Mouse (Mus musculus): ENCODE results near the gene Abo. TPM values are rescaled to one million over a fixed set of nuclear protein-coding genes. Genes with fewer than 3 reads are reported as not detected.

Gene Abo
- total and polyA plus RNA-seq, 2 experiments from 2014 or later, result not detected

DNA sequence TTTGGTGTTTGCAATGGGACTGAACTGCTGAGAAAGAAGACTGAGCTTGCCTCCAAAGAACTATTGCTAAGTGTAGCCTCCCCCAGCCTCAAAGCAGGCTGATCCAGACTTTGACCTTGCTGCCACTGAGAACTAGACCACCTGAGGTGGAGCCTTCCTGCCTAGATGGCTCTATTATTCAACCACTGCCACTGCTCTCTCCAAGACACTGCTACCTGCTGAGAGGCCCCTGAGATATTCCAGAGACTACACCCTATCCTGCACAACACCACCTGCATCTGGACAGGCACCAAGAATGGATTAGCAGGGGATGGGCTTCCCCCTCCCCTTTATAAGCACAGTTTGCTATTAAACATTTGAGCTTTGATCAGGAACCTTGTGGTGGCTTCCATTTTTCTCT lies 13.8 kb upstream of the Abo start:
- DNase-seq (ENCODE audit: low spot score) (no peak), ATAC-seq (ENCODE audit: low FRiP score) (no peak)
- Histone ChIP-seq H3K9me3 (ENCODE audit: low read length) (no peaks in the 10 kb centered on the region), H3K9ac (replicated peaks; ENCODE audit: low read length, poor library complexity, severe bottlenecking) (no peak overlapping the region), H3K36me3 (ENCODE audit: insufficient read depth, low read length) (no peaks in the 10 kb centered on the region), H3K27me3 (ENCODE audit: insufficient read depth, low read length) (no peaks in the 10 kb centered on the region), H3K4me1 (ENCODE audit: insufficient read depth, low read length) (no peaks in the 10 kb centered on the region), H3K4me3 (ENCODE audit: low read depth, low read length) (no peak overlapping the region), H3K27ac (ENCODE audit: low read depth, low read length) (no peak overlapping the region), H3K4me2 (ENCODE audit: low read depth, low read length, poor library complexity, severe bottlenecking) (no peak overlapping the region)
- no peak for TF ChIP-seq CTCF (IDR thresholded peaks at IDR 0.05)

- H3K4me1 ChIP-seq (ENCODE audit: insufficient read depth, low read length), result no peaks in the 10 kb centered on the region
- no peak overlapping the region for H3K4me2 ChIP-seq (ENCODE audit: low read depth, low read length, poor library complexity, severe bottlenecking)
- no peak overlapping the region for H3K27ac ChIP-seq (ENCODE audit: low read depth, low read length)
- DNase-seq (ENCODE audit: low spot score) (no peak), ATAC-seq (ENCODE audit: low FRiP score) (no peak)
- H3K36me3 ChIP-seq (ENCODE audit: insufficient read depth, low read length), result no peaks in the 10 kb centered on the region
- WGBS, result 73% methylated on average over 6 of the region's 6 CpGs
- no peak overlapping the region for H3K9ac ChIP-seq (replicated peaks; ENCODE audit: low read length, poor library complexity, severe bottlenecking)
- H3K4me3 ChIP-seq (ENCODE audit: low read depth, low read length), result no peak overlapping the region
- H3K27me3 ChIP-seq (ENCODE audit: insufficient read depth, low read length), result no peaks in the 10 kb centered on the region
- H3K9me3 ChIP-seq (ENCODE audit: low read length), result no peaks in the 10 kb centered on the region
- no peak for TF ChIP-seq CTCF (IDR thresholded peaks at IDR 0.05)
These were observed 5.9 kb upstream of the Abo start for GRCm38 (mm10) chr2:26870666-26871065.

DNA sequence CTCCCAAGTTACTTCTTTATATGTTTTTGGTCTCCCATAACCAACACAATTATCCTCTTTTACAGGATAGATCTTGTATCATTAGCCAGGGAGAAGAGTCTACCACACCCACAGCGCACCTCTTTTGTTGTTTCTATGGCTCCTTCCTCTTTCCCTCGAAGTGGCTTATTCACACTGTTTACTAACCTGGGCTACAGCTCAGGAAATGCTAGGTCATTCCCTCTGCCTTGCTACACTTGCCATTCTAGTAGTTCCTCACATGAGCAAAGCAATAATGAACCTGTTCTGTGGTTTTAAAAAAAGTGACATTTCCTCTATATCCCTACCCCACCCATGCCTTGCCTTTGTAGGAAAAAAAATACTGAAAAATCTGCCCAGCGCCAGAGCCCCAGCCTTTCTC lies 1.9 kb downstream of the Abo start:
- no peak overlapping the region for H3K9ac ChIP-seq (replicated peaks; ENCODE audit: low read length, poor library complexity, severe bottlenecking)
- no peaks in the 10 kb centered on the region for H3K9me3 ChIP-seq (ENCODE audit: low read length)
- H3K27ac ChIP-seq (ENCODE audit: low read depth, low read length), result no peak overlapping the region
- TF ChIP-seq CTCF (IDR thresholded peaks at IDR 0.05), result no peak
- ATAC-seq (ENCODE audit: low FRiP score), result no peak
- H3K27me3 ChIP-seq (ENCODE audit: insufficient read depth, low read length), result no peaks in the 10 kb centered on the region
- WGBS, result 72% methylated on average over 3 of the region's 3 CpGs
- no peaks in the 10 kb centered on the region for H3K36me3 ChIP-seq (ENCODE audit: insufficient read depth, low read length)
- no peak overlapping the region for H3K4me3 ChIP-seq (ENCODE audit: low read depth, low read length)
- no peaks in the 10 kb centered on the region for H3K4me1 ChIP-seq (ENCODE audit: insufficient read depth, low read length)
- no peak overlapping the region for H3K4me2 ChIP-seq (ENCODE audit: low read depth, low read length, poor library complexity, severe bottlenecking)
- DNase-seq (ENCODE audit: low spot score), result no peak

DNA sequence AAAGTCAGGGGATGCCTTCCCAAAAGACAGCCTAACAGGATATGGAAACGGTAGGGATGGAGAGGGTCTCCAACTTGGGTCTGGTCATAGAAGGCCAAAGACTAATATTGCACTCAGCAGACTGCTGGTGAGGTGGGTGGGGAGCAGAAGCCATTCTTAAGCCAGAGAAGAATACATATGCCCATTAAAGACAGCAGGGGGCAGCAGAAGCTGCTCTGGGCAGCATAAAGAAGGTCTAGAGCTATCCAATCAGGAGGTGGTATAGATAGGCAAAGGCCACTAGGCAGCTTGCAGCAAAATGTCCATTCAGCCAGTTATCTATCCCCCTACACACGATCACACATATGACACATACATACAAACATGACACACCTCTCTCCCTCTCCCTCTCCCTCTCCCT lies 17.1 kb downstream of the Abo start:
- 53% methylated on average over 2 of the region's 2 CpGs for WGBS
- Histone ChIP-seq H3K27ac (ENCODE audit: low read depth, low read length) (no peak overlapping the region), H3K4me3 (ENCODE audit: low read depth, low read length) (no peak overlapping the region), H3K4me1 (ENCODE audit: insufficient read depth, low read length) (no peaks in the 10 kb centered on the region), H3K9me3 (ENCODE audit: low read length) (no peaks in the 10 kb centered on the region), H3K36me3 (ENCODE audit: insufficient read depth, low read length) (no peaks in the 10 kb centered on the region), H3K4me2 (ENCODE audit: low read depth, low read length, poor library complexity, severe bottlenecking) (no peak overlapping the region), H3K27me3 (ENCODE audit: insufficient read depth, low read length) (no peaks in the 10 kb centered on the region), H3K9ac (replicated peaks; ENCODE audit: low read length, poor library complexity, severe bottlenecking) (no peak overlapping the region)
- no peak for ATAC-seq (ENCODE audit: low FRiP score)
- TF ChIP-seq CTCF (IDR thresholded peaks at IDR 0.05), result peak; percentile 51
- peak; percentile 0 for DNase-seq (ENCODE audit: low spot score)

DNA sequence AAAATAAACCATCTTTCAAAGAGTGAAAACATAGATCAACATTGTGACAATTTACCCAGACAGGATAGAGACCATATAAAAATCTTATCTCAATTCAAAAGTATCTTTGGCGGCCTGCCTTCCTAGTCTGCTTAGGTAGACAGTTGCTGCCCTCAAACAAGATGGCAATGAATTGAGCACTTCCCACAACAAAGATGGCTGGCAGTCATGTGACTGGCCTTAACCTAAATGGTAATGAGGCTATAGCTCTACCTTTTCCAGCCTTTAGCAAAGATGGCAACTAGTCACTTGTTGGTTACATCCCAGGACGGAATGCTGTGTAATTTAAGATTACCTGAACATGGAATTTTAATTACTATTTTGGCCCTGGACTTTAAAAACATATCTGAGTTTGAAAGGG lies 32.3 kb downstream of the Abo start:
- Histone ChIP-seq H3K4me3 (ENCODE audit: low read depth, low read length) (no peak overlapping the region), H3K9me3 (ENCODE audit: low read length) (no peaks in the 10 kb centered on the region), H3K36me3 (ENCODE audit: insufficient read depth, low read length) (no peaks in the 10 kb centered on the region), H3K4me2 (ENCODE audit: low read depth, low read length, poor library complexity, severe bottlenecking) (no peak overlapping the region), H3K27me3 (ENCODE audit: insufficient read depth, low read length) (no peaks in the 10 kb centered on the region), H3K9ac (replicated peaks; ENCODE audit: low read length, poor library complexity, severe bottlenecking) (no peak overlapping the region), H3K4me1 (ENCODE audit: insufficient read depth, low read length) (no peaks in the 10 kb centered on the region), H3K27ac (ENCODE audit: low read depth, low read length) (no peak overlapping the region)
- TF ChIP-seq CTCF (IDR thresholded peaks at IDR 0.05), result no peak
- 81% methylated on average over 2 of the region's 2 CpGs for WGBS
- DNase-seq (ENCODE audit: low spot score) (no peak), ATAC-seq (ENCODE audit: low FRiP score) (no peak)

GRCm38 (mm10) chr2:26828047-26828446 lies 36.7 kb downstream of the Abo start:
- H3K27me3 ChIP-seq (ENCODE audit: insufficient read depth, low read length), result no peaks in the 10 kb centered on the region
- TF ChIP-seq CTCF (IDR thresholded peaks at IDR 0.05), result no peak
- no peaks in the 10 kb centered on the region for H3K4me1 ChIP-seq (ENCODE audit: insufficient read depth, low read length)
- H3K27ac ChIP-seq (ENCODE audit: low read depth, low read length), result no peak overlapping the region
- DNase-seq (ENCODE audit: low spot score) (no peak), ATAC-seq (ENCODE audit: low FRiP score) (no peak)
- H3K36me3 ChIP-seq (ENCODE audit: insufficient read depth, low read length), result no peaks in the 10 kb centered on the region
- 87% methylated on average over 1 of the region's 1 CpGs for WGBS
- H3K4me3 ChIP-seq (ENCODE audit: low read depth, low read length), result no peak overlapping the region
- H3K9ac ChIP-seq (replicated peaks; ENCODE audit: low read length, poor library complexity, severe bottlenecking), result no peak overlapping the region
- no peak overlapping the region for H3K4me2 ChIP-seq (ENCODE audit: low read depth, low read length, poor library complexity, severe bottlenecking)
- H3K9me3 ChIP-seq (ENCODE audit: low read length), result no peaks in the 10 kb centered on the region

Measured in midbrain, postnatal 0 days (tissue).